24 mouse cellular contexts compared by ENCODE assay signal in the genomic region with DNA sequence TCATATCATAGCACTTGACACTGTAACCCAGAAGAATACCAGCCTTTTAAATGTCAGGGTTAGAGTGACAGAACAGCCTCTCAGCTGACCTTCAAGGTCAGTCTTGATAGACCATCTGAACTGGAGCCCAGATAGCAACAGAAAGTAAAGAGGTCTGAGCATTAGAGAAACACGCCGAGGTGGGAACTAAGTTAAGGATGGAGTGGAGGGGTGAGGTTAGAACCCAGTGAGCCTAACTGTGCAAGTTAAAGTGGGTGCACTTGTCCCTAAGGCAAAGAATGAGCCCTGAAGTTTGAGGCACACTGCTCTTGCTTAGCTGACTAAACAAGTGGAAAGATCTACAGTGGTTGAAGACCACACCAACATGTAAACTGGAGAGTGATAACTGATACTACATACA. TPM values are rescaled to one million over a fixed set of nuclear protein-coding genes. Genes with fewer than 3 reads are reported as not detected.
A peak's percentile ranks its signal among the peaks of the same experiment; 100 is the strongest.
DNase-seq lines count a peak whose midpoint lies in the region; TF ChIP-seq lines count a peak whose summit lies in the region.
"Had no signal": no experiment of that assay in that cellular context is flagged by ENCODE, and none has a peak within 500 bp of the region (broad histone marks: within the 10 kb centered on the region; RNA-seq: fewer than 3 reads in every experiment).

No protein-coding gene starts in this region.

- H3K4me3 ChIP-seq in MEL (ENCODE audit: control insufficient read depth in 1 of 2, insufficient read depth in 1 of 2, low read depth in 2 of 2, low read length in 2 of 2): no peak overlapping the region
- H3K4me3 ChIP-seq: embryonic facial prominence, embryonic 13.5 days; embryonic facial prominence, embryonic 15.5 days; erythroblast, embryonic 14.5 days; forebrain, embryonic 10.5 days; forebrain, embryonic 12.5 days; forebrain, embryonic 15.5 days had no signal

- TF ChIP-seq EP300 in MEL (IDR thresholded peaks at IDR 0.05; ENCODE audit: low read depth in 1 of 2, low read length in 2 of 2): no peak

- peak; percentile 28 to 77 for DNase-seq in adrenal gland, adult (ENCODE audit: inconsistent age in 2 of 2, low spot score in 1 of 2)
- DNase-seq in adrenal gland, adult 8-10 months: no peak
- DNase-seq in adrenal gland, postnatal 10 days: peak; percentile 23
- no peak for DNase-seq in adrenal gland, postnatal 4 days (ENCODE audit: low spot score in 2 of 2)
- DNase-seq in heart, adult 11 months: peak; percentile 70
- DNase-seq in heart, adult 9 months (ENCODE audit: low spot score in 2 of 2): no peak
- DNase-seq in MEL (ENCODE audit: low read depth, low spot score): peak; percentile 26
- DNase-seq: B cell, adult 2 months; cerebellum, adult 11 months; cerebellum, adult 18-20 months; cerebellum, adult 8-10 months; cerebellum, adult 9-11 months; cerebellum, postnatal 14 days; cerebellum, postnatal 36 days; embryo, embryonic 11 days; forebrain, postnatal 0 days had no signal

- no peak for TF ChIP-seq RAD21 in MEL (IDR thresholded peaks at IDR 0.05; ENCODE audit: low read depth, low read length)

- no peak for TF ChIP-seq CTCF in MEL (IDR thresholded peaks at IDR 0.05 in 2 of 3, conservative IDR thresholded peaks at IDR 0.05 in 1 of 3; ENCODE audit: control insufficient read depth in 1 of 3, insufficient read depth in 1 of 3, low read depth in 2 of 3, low read length in 3 of 3, poor library complexity in 1 of 3, severe bottlenecking in 1 of 3)

- H3K27ac ChIP-seq in MEL (ENCODE audit: control insufficient read depth, low read depth, low read length): peak overlapping the region; percentile 24; the same call in 1 of the 2 replicates
- H3K27ac ChIP-seq: embryonic facial prominence, embryonic 13.5 days; embryonic facial prominence, embryonic 15.5 days; forebrain, embryonic 10.5 days; forebrain, embryonic 12.5 days; forebrain, embryonic 15.5 days had no signal

- peaks cover 34 to 61% of the 10 kb centered on the region in 2 experiments for H3K4me1 ChIP-seq in MEL (ENCODE audit: control insufficient read depth in 1 of 2, insufficient read depth in 2 of 2, low read length in 2 of 2)
- H3K4me1 ChIP-seq: forebrain, embryonic 10.5 days; forebrain, embryonic 12.5 days had no signal

- H3K79me2 ChIP-seq in MEL (ENCODE audit: control insufficient read depth, insufficient read depth, low read length, poor library complexity): no peaks in the 10 kb centered on the region; the same call in 1 of the 2 replicates

- no peaks in the 10 kb centered on the region for H3K27me3 ChIP-seq in MEL (ENCODE audit: control insufficient read depth in 1 of 2, insufficient read depth in 2 of 2, low read length in 2 of 2)
- H3K27me3 ChIP-seq: CH12.LX; embryonic facial prominence, embryonic 13.5 days; embryonic facial prominence, embryonic 15.5 days; forebrain, embryonic 12.5 days; forebrain, embryonic 15.5 days had no signal

- no peak for TF ChIP-seq POLR2A in MEL (IDR thresholded peaks at IDR 0.05; ENCODE audit: control insufficient read depth in 1 of 2, insufficient read depth in 1 of 2, low read depth in 1 of 2, low read length in 2 of 2, poor library complexity in 1 of 2)

- no peaks in the 10 kb centered on the region for H3K9me3 ChIP-seq in MEL (replicated peaks; ENCODE audit: insufficient read depth, low read length)
- H3K9me3 ChIP-seq: embryonic facial prominence, embryonic 13.5 days; embryonic facial prominence, embryonic 15.5 days; forebrain, embryonic 10.5 days; forebrain, embryonic 12.5 days; forebrain, embryonic 15.5 days; G1E had no signal

- no peak overlapping the region for H3K9ac ChIP-seq in MEL (ENCODE audit: control insufficient read depth, low read depth, low read length, poor library complexity, severe bottlenecking)
- H3K9ac ChIP-seq: embryonic facial prominence, embryonic 13.5 days; embryonic facial prominence, embryonic 15.5 days; forebrain, embryonic 12.5 days; forebrain, embryonic 15.5 days; forebrain, postnatal 0 days had no signal

- H3K36me3 ChIP-seq in MEL (ENCODE audit: control insufficient read depth in 1 of 2, insufficient read depth in 2 of 2, low read length in 2 of 2): peaks cover 0 to 67% of the 10 kb centered on the region in 2 experiments; a peak in 2 of 4 replicates
- H3K36me3 ChIP-seq: forebrain, embryonic 12.5 days; forebrain, embryonic 15.5 days had no signal

TF ChIP-seq in MEL, 35 proteins besides CTCF, POLR2A, EP300 and RAD21:
- TF ChIP-seq ZKSCAN1 (IDR thresholded peaks at IDR 0.05; ENCODE audit: low read depth, low read length) (no peak), GABPA (IDR thresholded peaks at IDR 0.05; ENCODE audit: low read depth, low read length) (no peak), BHLHE40 (IDR thresholded peaks at IDR 0.05; ENCODE audit: borderline replicate concordance, low read depth, low read length) (no peak), MAFK (IDR thresholded peaks at IDR 0.05; ENCODE audit: borderline replicate concordance, low read depth, low read length) (no peak), POLR2AphosphoS5 (IDR thresholded peaks at IDR 0.05; ENCODE audit: borderline replicate concordance, low read depth, low read length) (no peak), MXI1 (IDR thresholded peaks at IDR 0.05; ENCODE audit: low read depth, low read length) (no peak), MEF2A (IDR thresholded peaks at IDR 0.05; ENCODE audit: extremely low read depth, insufficient replicate concordance, low read depth, low read length, poor library complexity, severe bottlenecking) (no peak), CHD2 (IDR thresholded peaks at IDR 0.05; ENCODE audit: low read length) (no peak), USF2 (IDR thresholded peaks at IDR 0.05; ENCODE audit: borderline replicate concordance in 1 of 2, insufficient read depth in 1 of 2, low read depth in 1 of 2, low read length in 2 of 2) (no peak), MYC (IDR thresholded peaks at IDR 0.05; ENCODE audit: low read depth, low read length) (no peak), ETS1 (IDR thresholded peaks at IDR 0.05; ENCODE audit: low read depth, low read length) (no peak), KAT2A (conservative IDR thresholded peaks at IDR 0.05; ENCODE audit: low read depth, low read length) (no peak), MYB (IDR thresholded peaks at IDR 0.05; ENCODE audit: low read depth, low read length) (no peak), HCFC1 (IDR thresholded peaks at IDR 0.05; ENCODE audit: low read depth, low read length) (no peak)

RNA-seq across cellular contexts. Expression of a gene that starts 18.9 kb away (rescaled TPM):
- 10 to 100 TPM; 14.3 to 15.0 (median 14.6) TPM for total RNA-seq in adrenal gland, adult 8-10 months (2022)
- total RNA-seq in adrenal gland, postnatal 10 days (2021): 10 to 100 TPM; 12.0 to 17.4 TPM
- total RNA-seq in adrenal gland, postnatal 4 days (2021): 10 to 100 TPM; 18.0 to 21.7 TPM
- total RNA-seq in MEL (2012; rRNA removed): 7.1 and 7.7 TPM in 2 replicates
- 10 to 100 TPM in 1 of 2 experiments, not detected in 1; 11.6 TPM for polyA plus RNA-seq in MEL (2012; ENCODE audit: insufficient read depth in 1 of 2, insufficient read length in 2 of 2, low read depth in 1 of 2, low replicate concordance in 2 of 2, missing spikeins in 1 of 2)

RNA-seq across cellular contexts. Expression of a gene that starts 19.0 kb away (rescaled TPM):
- total RNA-seq in adrenal gland, adult 8-10 months (2022): 10 to 100 TPM; 16.3 to 21.5 (median 18.4) TPM
- total RNA-seq in adrenal gland, postnatal 10 days (2021): 10 to 100 TPM; 18.0 to 21.8 TPM
- total RNA-seq in adrenal gland, postnatal 4 days (2021): 10 to 100 TPM; 35.1 to 35.2 TPM
- 185 and 187 TPM in 2 replicates for total RNA-seq in MEL (2012; rRNA removed)
- polyA plus RNA-seq in MEL (2012; ENCODE audit: insufficient read depth in 1 of 2, insufficient read length in 2 of 2, low read depth in 1 of 2, low replicate concordance in 2 of 2, missing spikeins in 1 of 2): 100 to 1,000 TPM in 1 of 2 experiments, 10 to 100 TPM in 1; 74.7 to 157 TPM

RNA-seq across cellular contexts. Expression of a gene that starts 46.3 kb away (rescaled TPM):
- 1 to 10 TPM in 2 of 4 experiments, under 1 TPM in 2; 0.78 to 1.6 (median 1.3) TPM for total RNA-seq in adrenal gland, adult 8-10 months (2022)
- 1 to 10 TPM; 5.7 to 6.8 TPM for total RNA-seq in adrenal gland, postnatal 10 days (2021)
- 10 to 100 TPM in 1 of 2 experiments, 1 to 10 TPM in 1; 9.4 to 10.8 TPM for total RNA-seq in adrenal gland, postnatal 4 days (2021)
- 20.6 and 30.7 TPM in 2 replicates for total RNA-seq in MEL (2012; rRNA removed)
- 100 to 1,000 TPM in 1 of 2 experiments, 10 to 100 TPM in 1; 42.5 to 446 TPM for polyA plus RNA-seq in MEL (2012; ENCODE audit: insufficient read depth in 1 of 2, insufficient read length in 2 of 2, low read depth in 1 of 2, low replicate concordance in 2 of 2, missing spikeins in 1 of 2)

Comparison
In these comparisons a context has a peak if more than half of its experiments do, and no peak if none do; other contexts are left out.
1. DNase-seq: peak in adrenal gland, adult (2 of 2), adrenal gland, postnatal 10 days (single experiment), heart, adult 11 months (single experiment) and MEL (single experiment); none in adrenal gland, adult 8-10 months (single experiment), adrenal gland, postnatal 4 days (0 of 2) and heart, adult 9 months (0 of 2).